Mouse (Mus musculus) thymus, postnatal 36 days (tissue): ENCODE results near the gene Mafk.

Experiments used
- DNase-seq, 2 experiments: peaks; one replicate each; pipeline ENCODE4 v3.0.0; 2022; ENCODE audit warnings: mixed read lengths in 2 of 2

Gene Mafk

DNA sequence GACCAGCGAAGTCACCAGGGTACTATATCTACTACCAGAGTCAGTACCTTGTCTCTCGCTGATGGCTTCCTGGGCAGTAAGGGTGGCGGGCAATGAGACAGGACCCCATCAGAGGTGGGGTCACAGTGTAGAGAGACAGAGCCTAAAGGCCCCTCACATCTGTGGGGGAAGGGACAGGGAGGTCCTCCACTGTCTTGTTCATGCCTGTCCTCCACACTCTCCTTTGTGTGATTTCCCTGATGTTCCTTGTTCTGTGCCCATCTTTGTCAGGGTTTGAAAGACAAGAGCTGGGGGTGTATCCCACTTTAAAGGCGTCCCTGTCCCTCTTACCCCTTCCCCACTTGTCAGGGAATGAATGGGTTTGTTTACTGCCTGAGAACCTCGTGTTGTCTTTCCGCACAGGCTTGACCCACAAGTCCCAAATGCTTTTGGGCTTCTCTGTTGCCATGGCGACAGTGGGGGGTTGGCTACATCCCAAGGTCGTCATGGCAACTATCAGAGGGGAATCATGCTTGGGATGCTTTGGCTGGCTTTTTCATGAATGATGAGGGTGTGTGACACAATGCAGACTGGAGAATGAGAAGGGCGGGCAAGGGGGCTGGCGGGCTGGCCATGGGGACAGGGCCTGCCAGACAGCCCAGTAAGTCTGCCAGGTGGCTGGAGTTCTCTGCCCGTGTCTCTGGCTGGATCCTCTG lies 6.3 kb downstream of the Mafk start:
- DNase-seq, result no peak

DNA sequence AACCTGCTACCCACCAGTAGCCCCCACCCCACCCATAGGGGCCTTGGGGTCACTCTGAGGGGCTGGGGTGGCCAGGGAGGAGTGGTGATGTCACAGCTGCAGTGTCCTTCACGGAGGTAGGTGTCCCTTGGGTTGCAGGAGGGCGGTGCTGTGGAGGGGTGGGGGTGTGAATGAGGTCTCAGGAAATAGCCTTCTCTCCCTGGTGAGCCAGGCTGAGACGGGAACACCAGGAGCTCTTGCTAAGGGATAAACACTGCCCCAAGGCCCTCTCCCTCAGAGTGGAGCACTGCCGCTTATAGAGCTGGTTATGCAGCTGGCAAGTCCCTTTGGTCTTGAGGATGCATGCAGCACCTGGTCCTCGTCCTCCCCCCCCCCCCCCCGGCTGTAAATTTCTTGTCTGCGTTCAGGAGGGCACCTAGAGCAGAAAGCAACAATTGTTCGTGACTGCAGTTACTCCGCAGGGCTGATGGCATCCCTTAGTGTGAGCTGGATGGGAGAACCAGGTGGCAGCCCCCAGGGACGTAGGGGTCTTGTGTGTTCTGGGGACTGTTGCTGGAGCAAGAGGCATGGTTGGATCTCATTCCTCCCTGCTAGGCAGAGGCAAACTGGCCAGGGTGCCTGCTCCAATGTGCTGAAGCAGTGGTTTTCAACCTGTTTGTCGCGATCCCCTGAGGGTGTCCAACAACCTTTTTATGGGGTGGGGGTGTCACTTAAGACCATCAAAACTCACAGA lies 7.0 kb downstream of the Mafk start:
- DNase-seq, result no peak

DNA sequence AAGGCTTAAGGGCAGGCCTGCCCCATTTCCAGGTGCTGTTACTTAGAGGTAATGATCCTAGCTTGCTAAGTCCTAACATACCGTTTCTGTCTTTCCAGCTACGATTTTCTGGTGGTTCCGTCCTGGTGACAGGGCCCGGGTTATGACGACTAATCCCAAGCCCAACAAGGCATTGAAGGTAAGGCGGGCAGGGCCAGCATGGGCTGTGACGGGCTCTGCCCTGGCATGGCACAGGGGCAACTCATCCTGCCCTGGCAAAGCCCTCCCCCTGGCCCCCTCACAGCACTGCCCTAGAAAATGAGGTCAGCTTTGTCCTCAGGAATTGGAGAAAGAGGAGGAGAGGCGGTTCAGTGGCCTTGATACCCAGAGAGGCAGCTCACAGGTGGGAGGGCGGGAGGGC lies 7.7 kb downstream of the Mafk start:
- no peak for DNase-seq

DNA sequence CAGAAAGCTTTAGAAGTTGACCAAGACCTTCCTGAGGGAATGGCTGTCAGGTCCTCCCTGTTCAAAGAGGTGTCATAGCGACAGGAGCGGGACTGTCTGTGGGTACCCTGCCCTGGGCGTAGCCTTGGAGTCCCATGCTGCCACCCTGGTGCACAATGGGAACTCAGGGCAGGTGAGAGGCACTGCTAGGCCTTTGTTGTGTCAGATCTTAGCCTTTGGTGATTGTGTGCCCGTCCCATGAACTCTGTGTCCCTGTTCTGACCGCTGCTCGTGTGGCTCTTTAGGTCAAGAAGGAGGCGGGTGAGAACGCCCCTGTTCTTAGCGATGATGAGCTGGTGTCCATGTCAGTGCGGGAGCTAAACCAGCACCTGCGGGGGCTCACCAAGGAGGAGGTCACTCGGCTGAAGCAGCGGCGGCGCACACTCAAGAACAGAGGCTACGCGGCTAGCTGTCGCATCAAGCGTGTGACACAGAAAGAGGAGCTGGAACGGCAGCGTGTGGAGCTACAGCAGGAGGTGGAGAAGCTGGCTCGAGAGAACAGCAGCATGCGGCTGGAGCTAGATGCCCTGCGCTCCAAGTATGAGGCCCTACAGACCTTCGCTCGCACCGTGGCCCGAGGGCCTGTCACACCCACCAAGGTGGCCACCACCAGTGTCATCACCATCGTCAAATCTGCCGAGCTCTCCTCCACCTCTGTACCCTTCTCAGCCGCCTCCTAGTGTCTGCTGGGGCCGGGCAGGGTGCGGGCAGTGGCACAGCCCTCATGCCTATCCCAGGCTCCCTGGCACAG lies 8.7 kb downstream of the Mafk start:
- DNase-seq, result no peak

DNA sequence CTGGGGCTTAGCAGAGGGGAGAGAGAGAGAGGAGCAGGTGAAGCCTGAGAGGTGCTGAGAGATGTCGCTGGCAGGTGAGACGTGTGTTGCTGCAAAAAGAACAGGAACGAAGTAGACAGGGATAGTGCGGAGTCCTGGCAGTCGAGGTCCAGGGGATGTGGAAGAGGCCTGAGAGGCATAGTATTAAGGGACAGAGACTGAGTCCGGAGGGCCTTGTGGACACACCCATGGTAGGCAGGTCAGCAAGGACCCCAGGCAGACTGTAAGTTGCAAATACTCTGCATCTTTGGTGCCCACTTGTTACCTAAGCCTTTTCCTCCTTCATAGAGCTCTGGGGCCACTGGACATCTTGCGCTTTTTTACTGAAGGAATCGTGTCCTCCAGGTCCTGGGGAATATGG lies 9.9 kb downstream of the Mafk start:
- DNase-seq, result no peak

DNA sequence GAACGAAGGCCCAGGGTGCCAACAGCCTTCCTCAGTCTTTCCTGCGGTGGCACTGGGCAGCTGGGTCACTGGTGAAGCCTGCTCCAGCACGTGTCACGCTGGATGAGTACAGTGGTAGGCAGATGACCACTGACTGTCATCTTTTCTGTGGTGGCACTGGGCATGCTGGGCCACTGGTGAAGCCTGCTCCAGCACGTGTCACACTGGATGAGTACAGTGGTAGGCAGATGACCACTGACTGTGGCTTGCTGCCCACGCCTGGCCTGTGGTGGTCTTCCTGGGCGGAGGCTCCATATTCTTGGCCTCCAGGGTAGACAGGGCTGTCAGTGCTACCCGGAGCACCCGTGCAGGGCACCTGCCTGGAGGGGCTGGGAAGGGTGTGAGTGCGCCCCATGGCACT lies 10.6 kb downstream of the Mafk start:
- DNase-seq, result no peak

DNA sequence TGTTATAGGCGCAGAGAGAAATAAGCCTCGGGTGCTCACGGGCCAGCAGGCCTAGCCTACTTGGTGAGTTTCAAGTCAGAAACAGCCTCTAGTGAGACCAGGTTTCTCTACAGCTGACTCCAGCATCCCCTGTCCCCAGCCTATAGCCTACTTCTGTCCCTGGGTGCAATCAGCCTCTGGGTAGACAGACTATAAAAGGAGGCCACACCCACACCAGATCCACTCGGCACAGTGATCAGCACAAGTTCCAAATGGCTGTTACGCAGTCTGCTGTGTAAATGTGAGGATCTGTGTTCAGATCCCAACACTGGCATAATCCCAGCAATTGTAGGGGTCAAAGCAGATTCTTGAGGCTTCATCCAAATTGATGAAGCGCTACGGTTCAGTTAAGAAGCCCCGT lies 11.9 kb downstream of the Mafk start:
- no peak for DNase-seq

DNA sequence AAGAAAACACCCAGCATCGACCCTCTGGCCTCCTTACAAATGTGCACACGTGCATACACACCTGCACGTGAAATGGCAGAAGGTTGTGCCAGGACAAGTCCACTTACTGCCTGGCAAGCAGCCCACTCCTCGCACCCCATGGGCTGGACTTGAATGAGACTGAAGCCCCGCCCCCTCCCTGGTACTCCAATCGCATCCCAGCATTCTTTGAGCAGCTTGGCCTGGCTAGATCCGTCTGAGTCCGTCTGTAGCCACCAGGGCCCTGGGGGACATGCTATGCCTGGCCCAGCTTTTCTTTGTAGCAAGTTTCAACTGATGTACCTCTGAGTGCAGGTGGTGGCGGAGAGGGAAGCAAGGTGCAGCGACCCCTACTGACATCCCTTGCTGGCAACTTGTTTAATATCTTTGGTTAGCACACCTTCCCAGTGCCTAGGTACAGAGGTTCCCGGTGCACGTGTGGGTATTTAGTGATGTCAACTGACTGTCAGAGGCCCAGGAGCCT lies 12.3 kb downstream of the Mafk start:
- peak in 1 of 2 experiments; percentile 50 for DNase-seq

DNA sequence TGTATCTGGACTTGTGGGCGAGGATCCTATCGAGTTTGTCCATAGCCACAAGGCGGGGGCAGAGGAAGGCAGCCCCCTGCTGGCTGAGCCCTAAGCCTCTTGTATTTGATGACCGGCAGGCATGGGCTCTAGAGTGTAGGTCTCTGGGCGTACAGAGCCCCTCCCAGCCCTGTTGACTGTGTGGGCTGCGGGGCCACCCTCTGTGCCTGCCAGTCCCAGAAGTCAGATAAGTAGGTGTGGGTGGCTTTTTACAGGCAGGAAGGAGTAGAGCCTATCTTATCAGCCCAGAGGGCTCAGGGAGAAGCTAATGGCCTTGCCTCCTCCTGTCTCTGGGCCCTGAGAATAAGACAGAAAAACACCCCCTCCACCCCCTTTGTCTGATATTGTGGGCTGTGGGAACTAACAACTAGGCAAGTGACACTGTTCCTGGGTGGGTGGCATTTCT lies 12.8 kb downstream of the Mafk start:
- no peak for DNase-seq

DNA sequence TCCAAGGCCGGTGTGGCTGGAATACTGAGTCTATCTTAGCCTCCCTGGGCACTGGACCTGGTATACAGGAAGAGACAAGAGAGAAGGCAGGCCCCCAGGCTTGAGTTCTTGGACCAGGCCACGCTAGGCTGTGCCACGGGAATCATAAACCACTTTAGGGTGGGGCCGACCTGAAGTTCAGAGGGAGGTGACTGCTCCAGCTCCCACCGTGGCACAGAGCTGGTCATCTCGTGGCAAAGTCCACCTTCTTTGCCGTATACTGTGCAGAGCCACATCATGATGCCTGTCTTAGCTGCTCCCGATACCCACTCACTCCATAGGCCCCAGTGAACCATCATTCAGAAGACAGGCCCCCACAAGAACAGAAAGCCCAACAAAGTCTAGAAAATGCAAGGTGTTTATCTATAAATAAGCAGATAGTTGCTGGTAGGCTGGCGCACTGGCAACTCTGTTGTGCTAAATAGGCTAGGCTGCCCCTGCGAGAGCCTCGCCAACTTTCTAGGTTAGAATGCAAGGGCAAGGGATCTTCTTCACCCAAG lies 13.3 kb downstream of the Mafk start:
- DNase-seq, result no peak

DNA sequence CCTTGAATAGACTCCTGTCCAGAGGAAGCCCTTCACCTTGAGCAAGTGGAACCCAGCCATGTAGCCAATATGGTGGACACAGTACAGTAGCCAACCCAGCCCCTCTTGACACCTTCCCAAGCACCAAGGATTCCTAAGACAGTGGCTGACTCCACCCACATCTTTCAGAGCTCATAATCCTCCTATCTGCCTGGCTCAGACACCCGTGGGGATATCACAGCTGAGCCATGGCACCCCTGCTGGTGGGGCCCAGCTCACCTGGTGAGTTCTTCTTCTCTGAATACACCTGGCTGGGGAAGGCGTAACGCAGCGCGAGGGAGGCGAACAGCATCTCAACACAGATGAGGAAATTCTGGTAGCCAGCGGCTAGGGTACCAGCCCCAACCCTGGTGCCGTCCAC lies 14.6 kb downstream of the Mafk start:
- no peak for DNase-seq

DNA sequence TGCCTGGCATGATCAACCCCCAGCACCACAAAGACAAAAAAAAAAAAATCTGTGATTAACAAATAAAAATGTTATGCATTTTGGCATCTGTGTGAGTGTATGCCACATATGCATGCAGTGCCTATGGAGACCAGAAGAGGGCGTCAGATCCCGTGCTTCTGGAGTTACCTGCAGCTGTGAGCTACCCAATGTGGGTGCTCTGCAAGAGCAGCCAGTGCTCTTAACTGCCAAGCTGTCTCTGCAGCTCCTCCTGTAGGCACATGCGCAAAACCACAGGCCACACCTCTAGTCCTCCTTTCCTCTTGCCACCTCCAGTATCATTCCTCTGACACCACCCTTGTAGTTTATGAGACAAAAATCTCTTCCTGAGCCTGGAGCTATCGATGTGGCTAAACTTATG lies 18.1 kb downstream of the Mafk start:
- no peak for DNase-seq

DNA sequence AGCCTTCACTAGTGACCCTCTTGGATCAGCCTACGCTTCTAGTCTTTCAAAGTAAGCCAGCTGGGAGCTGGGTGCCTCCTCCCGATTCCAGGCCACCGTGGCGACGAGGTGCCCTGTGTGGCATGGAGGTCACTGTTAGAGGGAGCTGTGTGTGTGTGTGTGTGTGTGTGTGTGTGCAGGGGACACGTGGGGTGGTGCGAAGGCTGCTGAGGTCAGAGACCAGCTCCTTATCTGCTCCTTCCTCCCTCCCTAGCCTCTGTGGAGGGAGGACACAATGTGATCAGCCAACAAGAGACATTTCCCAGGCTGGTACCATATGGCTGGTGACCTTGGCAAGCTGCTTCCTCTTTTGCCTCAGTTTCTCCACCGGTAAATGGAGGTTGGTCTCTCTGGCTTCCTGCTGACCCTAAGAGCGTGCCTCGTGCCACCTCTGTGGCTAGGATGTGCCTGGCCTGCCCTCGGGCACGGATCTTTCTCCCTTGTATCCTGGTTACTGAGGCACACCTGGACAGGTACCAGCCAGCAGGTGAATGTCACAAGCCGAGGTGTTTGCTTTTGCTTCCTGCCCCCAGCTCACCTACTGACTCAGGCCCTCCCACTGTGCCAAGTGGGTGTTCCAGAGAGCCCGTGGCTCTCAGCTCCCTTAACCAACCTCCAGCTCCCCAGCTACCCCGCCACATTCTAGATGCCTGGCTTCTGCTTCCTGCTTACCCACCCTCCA lies 20.5 kb downstream of the Mafk start:
- no peak for DNase-seq

DNA sequence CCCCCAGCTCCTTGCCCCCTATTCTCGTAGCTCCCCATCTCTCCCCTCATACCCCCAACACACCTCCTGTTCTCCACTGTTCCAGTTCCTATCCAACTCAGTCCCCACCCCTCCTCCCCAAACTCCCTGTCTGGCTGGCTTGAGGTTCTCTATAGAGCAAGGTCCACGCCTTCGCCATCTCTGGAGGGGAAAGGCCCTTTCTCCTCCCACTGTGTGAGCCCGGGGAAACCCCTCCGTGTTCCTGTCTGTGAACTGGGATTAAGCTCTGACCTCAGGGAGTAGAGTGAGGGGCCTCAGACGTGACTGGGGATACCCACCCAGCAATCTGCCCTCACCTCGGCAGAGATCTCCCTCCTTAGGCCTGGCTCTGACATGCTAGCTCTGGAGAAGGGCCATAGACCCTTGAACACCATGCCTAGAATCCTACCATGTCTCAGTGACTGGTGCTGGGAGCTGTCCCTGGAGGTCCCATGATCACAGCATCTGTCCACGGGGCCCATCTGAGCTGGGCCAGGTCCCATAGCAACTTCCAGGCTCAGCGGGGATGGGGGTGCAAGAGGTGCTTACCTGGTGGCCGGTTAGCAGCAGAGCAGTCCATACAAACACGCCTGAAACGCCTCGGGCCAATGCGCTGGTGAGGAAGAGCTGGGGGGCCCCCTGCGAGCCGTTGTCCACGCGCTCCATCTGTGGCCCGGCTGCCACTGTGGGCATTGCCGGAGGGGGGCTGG lies 21.2 kb downstream of the Mafk start:
- DNase-seq, result no peak

DNA sequence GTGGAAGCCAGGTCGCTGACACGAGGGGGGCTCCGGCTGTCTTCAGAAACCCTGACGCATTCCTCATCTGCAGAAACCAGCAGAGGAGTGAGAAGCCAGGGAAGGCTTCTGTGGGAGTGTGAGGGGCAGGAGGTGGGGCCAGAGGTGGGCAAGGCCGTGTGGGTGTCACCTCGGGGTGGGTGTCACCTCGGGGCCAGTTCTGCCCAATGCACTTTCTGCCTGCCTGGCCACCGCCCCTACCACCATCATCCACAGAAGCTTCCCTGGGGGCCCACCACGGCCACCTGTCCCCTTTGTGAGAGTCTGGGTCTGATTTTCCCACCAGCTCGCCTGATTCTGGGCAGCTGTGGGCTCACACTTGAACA lies 21.8 kb downstream of the Mafk start:
- no peak for DNase-seq

DNA sequence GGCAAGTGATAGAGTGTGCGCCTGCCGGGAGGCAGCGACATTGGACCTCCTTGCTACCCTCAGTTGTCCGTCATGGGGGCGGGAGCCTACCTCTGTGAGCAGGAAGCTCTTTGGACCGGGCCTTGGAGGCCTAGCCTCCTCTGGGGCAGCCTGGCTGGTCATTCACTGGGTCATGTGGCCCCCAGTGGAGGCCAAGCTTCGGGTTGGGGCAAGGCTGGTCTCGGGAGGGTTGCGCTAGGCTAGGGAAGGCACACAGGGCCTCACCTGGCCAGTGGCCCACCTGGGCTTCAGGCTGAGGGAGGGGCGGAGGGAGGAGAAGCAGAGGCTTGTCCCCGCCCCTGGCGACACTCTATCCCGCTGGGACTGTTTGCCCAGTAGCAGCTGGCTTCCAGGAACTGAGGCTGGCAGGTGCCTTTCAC lies 22.7 kb downstream of the Mafk start:
- DNase-seq, result no peak

DNA sequence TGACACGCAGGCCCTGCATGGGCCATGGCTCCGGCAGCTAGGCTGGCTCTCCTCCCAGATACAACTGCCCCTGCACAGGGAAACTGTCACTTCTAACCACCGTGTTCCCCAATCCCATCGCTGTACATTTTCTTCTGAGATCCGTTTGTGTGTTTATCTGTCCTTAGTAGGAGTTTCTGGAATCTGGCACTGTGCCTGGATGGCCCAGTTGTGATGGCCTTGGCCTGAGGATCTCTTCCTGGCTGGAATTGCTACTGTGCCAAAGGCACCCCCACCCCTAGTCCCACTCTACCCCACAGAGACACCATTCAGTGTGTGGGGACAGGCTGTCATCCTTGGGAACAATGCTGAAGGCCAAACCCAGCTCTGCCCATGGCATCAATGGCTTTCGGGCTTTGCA lies 24.7 kb downstream of the Mafk start:
- DNase-seq, result no peak

DNA sequence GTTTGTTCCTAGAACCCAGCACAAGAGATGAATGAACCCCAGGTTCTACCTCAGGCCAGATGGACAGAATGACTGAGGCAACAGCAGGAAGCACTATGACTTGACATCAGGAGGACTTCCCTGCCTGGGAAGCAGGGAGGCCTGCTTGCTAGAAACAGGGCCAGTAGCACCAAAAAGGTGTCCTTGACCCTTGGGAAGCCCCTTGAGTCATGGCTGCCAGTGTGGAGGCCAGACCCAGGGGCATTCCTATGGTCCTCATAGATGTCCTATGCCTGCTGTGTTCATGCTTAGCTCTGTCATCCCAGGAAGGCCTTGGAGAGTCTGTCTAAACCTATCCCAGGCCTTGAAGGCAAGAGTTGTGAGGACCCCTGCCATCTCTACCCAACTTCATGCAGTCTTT lies 25.1 kb downstream of the Mafk start:
- no peak for DNase-seq

DNA sequence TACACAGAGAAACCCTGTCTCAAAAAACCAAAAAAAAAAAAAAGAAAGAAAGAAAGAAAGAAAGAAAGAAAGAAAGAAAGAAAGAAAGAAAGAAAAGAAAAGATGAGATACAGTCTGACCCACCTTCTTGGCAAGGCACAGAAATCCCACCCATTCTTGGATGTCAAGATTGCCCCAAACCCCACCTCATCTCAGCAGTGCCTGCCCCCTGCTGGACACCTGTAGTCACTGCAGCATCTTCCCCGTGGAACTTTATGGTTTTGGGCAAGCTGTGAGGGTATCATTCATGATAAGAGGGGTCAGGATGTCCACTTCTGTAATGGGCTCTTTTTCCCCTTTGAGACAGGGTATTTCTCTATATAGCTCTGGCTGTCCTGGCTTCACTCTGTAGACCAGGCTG lies 26.0 kb downstream of the Mafk start:
- no peak for DNase-seq

DNA sequence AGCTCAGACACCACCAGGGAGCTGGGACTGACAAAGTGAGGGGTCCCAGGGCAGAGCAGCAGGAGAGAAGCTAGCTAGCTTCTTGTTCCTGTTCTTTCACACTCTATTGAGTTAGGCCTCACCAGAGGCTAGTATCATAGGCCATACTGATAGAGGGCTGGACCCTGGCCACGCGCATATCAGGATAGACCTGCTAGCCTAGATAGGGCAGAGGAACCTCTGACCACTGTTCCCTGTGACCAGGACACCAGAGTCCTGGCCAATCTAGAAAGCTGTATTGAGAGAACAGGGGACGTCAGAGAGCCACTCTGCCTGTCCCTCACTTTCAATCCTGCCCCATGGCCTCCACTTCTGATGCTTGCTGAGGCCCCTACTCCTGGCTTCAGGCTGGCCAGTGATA lies 26.7 kb downstream of the Mafk start:
- DNase-seq, result no peak

DNA sequence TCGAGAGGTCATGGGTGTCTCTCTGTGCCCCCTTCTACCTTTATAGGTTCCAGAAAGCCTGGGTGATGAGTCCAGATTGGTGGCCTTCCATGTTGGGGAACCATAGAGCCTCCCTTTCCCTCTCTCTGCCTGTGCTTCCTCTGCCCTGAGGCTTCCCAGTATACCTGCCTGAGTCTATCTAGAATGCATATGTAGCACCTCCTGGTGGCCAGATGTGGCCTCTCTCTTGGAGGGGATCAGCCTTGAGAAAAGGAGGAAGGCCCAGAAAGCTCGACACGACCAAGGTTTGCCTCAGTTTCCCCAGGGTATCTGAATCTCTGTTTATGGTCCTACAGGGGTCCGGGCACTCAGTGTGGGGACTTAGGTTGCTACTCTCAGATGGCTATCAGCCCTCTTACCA lies 27.5 kb downstream of the Mafk start:
- peak; percentile 58 to 64 for DNase-seq

DNA sequence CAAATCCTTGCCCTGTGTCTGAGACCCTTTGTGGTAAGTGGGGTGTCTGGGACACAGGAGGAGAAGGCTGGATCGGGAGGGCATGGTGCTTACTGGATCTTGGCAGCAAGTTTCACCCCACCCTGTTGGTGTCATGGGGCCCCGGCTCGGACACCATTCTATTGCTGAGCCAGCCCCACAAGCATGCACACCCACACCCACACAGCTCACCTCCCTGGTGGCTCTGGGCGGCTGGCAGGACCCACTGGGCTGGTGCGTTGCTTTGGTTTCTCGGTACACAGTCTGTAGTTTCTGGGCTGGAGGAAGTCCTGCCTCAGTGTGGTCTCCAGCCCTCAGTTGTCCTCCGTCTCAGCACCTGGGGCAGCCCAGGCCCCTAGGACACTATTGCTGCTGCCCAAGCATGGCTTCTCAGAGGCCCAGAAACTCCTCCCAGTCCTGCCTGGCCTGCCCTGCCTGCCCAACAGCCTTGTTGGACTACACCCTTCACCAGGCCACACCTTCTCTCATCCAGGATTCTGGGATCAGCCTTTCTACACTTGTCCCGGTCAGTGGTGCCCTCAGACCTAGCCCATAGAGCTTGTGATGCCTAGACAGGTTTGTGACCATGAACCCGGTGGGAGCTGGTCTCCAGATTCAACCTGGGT lies 28.3 kb downstream of the Mafk start, which contains the start of gene Tmem184a:
Gene Tmem184a (minus strand): TSS at position 380 of the 644 bp plus-strand sequence.
- no peak for DNase-seq
